Mouse (Mus musculus): ENCODE data around the gene Sh3rf1. TPM values are rescaled to one million over a fixed set of nuclear protein-coding genes. Genes with fewer than 3 reads are reported as not detected.
A peak's percentile ranks its signal among the peaks of the same experiment; 100 is the strongest.
"Not testable (repeated sequence)": the region's sequence is repeated elsewhere in the genome, so short reads cannot be mapped to it uniquely, and the experiment has no call there.

Sh3rf1 gene
- total RNA-seq, 2 experiments from 2014 or later: 0.14 to 1.8 TPM

GRCm38 (mm10) chr8:61390307-61391057, 166.8 kb downstream of the Sh3rf1 start:
- no peak for ATAC-seq (replicated peaks; ENCODE audit: low FRiP score, low TSS enrichment, poor library complexity, severe bottlenecking)

GRCm38 (mm10) chr8:61391058-61391434, 167.4 kb downstream of the Sh3rf1 start:
- ATAC-seq (replicated peaks; ENCODE audit: low FRiP score, low TSS enrichment, poor library complexity, severe bottlenecking): no peak

GRCm38 (mm10) chr8:61397139-61397538, 173.5 kb downstream of the Sh3rf1 start:
- ATAC-seq (replicated peaks; ENCODE audit: low FRiP score, low TSS enrichment, poor library complexity, severe bottlenecking): peak; percentile 41; the same call in 1 of the 2 replicates

GRCm38 (mm10) chr8:61397755-61398154, 174.1 kb downstream of the Sh3rf1 start:
- ATAC-seq (replicated peaks; ENCODE audit: low FRiP score, low TSS enrichment, poor library complexity, severe bottlenecking): 0 out of 2 replicates have a peak, but pooled peaks have one; percentile 55

GRCm38 (mm10) chr8:61402861-61403260, 179.2 kb downstream of the Sh3rf1 start:
- ATAC-seq (replicated peaks; ENCODE audit: low FRiP score, low TSS enrichment, poor library complexity, severe bottlenecking): no peak

GRCm38 (mm10) chr8:61403266-61404177, 179.8 kb downstream of the Sh3rf1 start:
- no peak for ATAC-seq (replicated peaks; ENCODE audit: low FRiP score, low TSS enrichment, poor library complexity, severe bottlenecking)

- ATAC-seq (replicated peaks; ENCODE audit: low FRiP score, low TSS enrichment, poor library complexity, severe bottlenecking): no peak
These were observed 180.5 kb downstream of the Sh3rf1 start for GRCm38 (mm10) chr8:61404178-61404560.

- no peak for ATAC-seq (replicated peaks; ENCODE audit: low FRiP score, low TSS enrichment, poor library complexity, severe bottlenecking)
These were observed 185.4 kb downstream of the Sh3rf1 start for GRCm38 (mm10) chr8:61409081-61409480.

GRCm38 (mm10) chr8:61409712-61410111, 186.0 kb downstream of the Sh3rf1 start:
- ATAC-seq (replicated peaks; ENCODE audit: low FRiP score, low TSS enrichment, poor library complexity, severe bottlenecking): not testable (repeated sequence)

- ATAC-seq (replicated peaks; ENCODE audit: low FRiP score, low TSS enrichment, poor library complexity, severe bottlenecking): no peak
These were observed 195.8 kb downstream of the Sh3rf1 start for GRCm38 (mm10) chr8:61419521-61419920.

GRCm38 (mm10) chr8:61420166-61420565, 196.5 kb downstream of the Sh3rf1 start:
- peak; percentile 41; the same call in 1 of the 2 replicates for ATAC-seq (replicated peaks; ENCODE audit: low FRiP score, low TSS enrichment, poor library complexity, severe bottlenecking)

- ATAC-seq (replicated peaks; ENCODE audit: low FRiP score, low TSS enrichment, poor library complexity, severe bottlenecking): no peak
These were observed 197.9 kb downstream of the Sh3rf1 start for GRCm38 (mm10) chr8:61421606-61422005.

- no peak for ATAC-seq (replicated peaks; ENCODE audit: low FRiP score, low TSS enrichment, poor library complexity, severe bottlenecking)
These were observed 201.5 kb downstream of the Sh3rf1 start for GRCm38 (mm10) chr8:61425125-61425524.

- peak; percentile 98 for ATAC-seq (replicated peaks; ENCODE audit: low FRiP score, low TSS enrichment, poor library complexity, severe bottlenecking)
These were observed 202.4 kb downstream of the Sh3rf1 start for GRCm38 (mm10) chr8:61426072-61426471.

GRCm38 (mm10) chr8:61426671-61427070, 203.0 kb downstream of the Sh3rf1 start:
- ATAC-seq (replicated peaks; ENCODE audit: low FRiP score, low TSS enrichment, poor library complexity, severe bottlenecking): no peak

GRCm38 (mm10) chr8:61427916-61428681, 204.4 kb downstream of the Sh3rf1 start:
- ATAC-seq (replicated peaks; ENCODE audit: low FRiP score, low TSS enrichment, poor library complexity, severe bottlenecking): no peak

- no peak for ATAC-seq (replicated peaks; ENCODE audit: low FRiP score, low TSS enrichment, poor library complexity, severe bottlenecking)
These were observed 205.3 kb downstream of the Sh3rf1 start for GRCm38 (mm10) chr8:61428821-61429482.

GRCm38 (mm10) chr8:61435481-61435880, 211.8 kb downstream of the Sh3rf1 start:
- no peak for ATAC-seq (replicated peaks; ENCODE audit: low FRiP score, low TSS enrichment, poor library complexity, severe bottlenecking)

GRCm38 (mm10) chr8:61436147-61436546, 212.5 kb downstream of the Sh3rf1 start:
- no peak for ATAC-seq (replicated peaks; ENCODE audit: low FRiP score, low TSS enrichment, poor library complexity, severe bottlenecking)

Data from megakaryocyte-erythroid progenitor cell, adult 5-6 weeks (primary cell).